Mouse (Mus musculus) olfactory bulb, adult 2 months (tissue): Measurements from ENCODE around the gene Nthl1.
A peak's percentile ranks its signal among the peaks of the same experiment; 100 is the strongest.

Experiments used
- CTCF ChIP-seq: fragments of 200-500 bp; IDR thresholded peaks from 2 replicates; pipeline ENCODE4 v1.5.1; 2012; ENCODE audit warnings: low read depth, mild to moderate bottlenecking, low read length, moderate library complexity; ENCODE audit not compliant: insufficient read depth
- POLR2A ChIP-seq: fragments of 200-500 bp; IDR thresholded peaks from 2 replicates; pipeline ENCODE4 v1.6.1; 2012; ENCODE audit warnings: mild to moderate bottlenecking, low read depth, low read length, moderate library complexity; ENCODE audit not compliant: insufficient read depth

- TF ChIP-seq CTCF: no peak
- TF ChIP-seq POLR2A: 0 out of 2 replicates have a peak, but pooled peaks have one; percentile 16
Measured at GRCm38 (mm10) chr17:24638840-24639239, 6.4 kb downstream of the Nthl1 start.
